Mouse (Mus musculus): ENCODE data around the gene Ablim1. TPM values are rescaled to one million over a fixed set of nuclear protein-coding genes. Genes with fewer than 3 reads are reported as not detected.

The Ablim1 gene
- total RNA-seq, 2 experiments from 2014 or later, result 38.5 to 56.1 TPM

DNA sequence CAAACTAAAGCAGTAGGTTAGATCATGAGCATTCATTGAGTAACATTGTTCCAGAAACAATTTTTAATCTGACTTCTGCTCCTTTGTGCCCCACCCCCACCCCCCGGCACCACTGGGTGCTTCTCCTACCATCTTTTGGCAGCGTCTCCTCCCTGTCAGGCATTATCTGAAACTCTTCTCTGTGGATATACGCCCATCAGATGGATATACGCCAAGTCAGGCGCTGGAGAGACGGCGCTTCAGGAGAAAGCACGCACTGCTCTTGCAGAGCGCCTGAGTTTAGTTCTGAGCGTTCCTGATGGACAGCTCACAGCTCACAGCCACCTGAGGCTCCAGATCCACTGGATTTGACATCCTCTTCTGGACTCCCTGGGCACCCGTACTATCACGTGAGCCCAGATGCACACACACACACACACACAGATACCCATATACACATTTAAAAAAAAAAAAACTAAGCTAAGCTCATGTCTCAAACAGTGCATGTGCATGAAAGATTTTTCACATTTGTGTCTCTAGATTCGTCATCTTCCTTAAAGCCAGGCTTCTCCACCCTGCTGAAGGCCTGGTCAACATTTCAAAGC, 24.7 kb upstream of the Ablim1 start:
- no peak overlapping the region for H3K27ac ChIP-seq
- DNase-seq, result no peak
- TF ChIP-seq CTCF (IDR thresholded peaks at IDR 0.05), result no peak
- no peak overlapping the region for H3K4me3 ChIP-seq
- intact Hi-C loops (cut with DNase I), result no loop called here

DNA sequence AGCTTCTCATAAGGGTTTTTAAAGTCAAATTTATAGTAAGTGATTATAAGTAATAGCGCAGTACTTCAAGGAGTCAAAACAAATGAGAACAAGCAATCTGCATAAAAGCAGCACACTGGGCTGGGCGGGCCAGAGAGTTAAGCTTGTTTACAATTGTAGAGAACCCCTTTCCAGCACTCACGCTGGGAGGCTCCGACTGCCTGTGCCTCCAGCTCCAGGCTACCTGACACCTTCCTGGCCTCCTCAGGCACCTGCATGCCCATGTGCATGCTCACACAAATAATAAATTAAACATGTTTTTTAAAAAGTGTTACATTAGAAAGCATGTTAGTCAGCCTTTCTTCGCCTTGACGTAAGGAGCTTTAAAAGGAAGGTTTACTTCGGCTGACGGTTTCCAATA, 20.4 kb upstream of the Ablim1 start:
- Histone ChIP-seq H3K27ac (no peak overlapping the region), H3K4me3 (no peak overlapping the region)
- no peak for TF ChIP-seq CTCF (IDR thresholded peaks at IDR 0.05)
- DNase-seq, result no peak
- intact Hi-C loops (cut with DNase I), result no loop called here

DNA sequence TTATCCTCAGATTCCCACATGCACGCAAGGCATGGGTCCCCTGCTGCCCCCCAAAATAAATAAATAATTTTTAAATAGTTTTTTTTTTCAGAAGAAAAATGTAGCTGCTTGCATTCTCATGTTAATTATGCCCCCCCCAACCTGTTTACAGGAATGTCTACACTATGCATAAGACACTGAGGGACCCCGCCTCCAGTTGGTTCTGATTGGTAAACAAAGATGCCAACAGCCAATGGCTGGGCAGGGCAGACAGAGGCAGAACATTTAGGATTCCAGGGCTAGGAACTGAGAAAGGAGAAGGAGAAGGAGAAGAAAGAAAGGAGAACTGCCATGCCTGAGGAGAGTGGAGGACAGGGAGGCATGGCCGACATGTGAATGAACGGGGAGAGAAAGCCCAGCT, 18.6 kb upstream of the Ablim1 start:
- H3K4me3 ChIP-seq, result no peak overlapping the region
- DNase-seq, result no peak
- no peak for TF ChIP-seq CTCF (IDR thresholded peaks at IDR 0.05)
- no peak overlapping the region for H3K27ac ChIP-seq
- intact Hi-C loops (cut with DNase I), result no loop called here

DNA sequence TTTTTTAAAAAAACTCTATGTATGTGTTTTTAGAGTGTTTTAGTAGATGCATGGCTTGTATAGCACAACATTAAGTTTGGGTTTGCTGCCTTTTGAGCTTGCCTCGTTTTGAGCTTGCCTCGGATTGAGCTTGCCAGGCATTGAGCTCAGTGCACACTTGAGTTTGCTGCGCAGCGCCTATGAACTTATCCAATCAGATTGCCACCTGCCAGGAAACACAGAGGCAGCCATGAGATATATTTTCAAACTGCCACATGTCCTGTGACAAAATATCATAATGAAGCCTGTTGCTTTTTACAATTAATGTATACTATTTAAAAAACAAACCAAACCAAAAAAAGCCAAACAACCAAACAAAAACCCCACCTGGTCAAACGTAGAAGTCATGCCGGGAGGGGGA, 16.5 kb upstream of the Ablim1 start:
- intact Hi-C loops (cut with DNase I), result no loop called here
- no peak for TF ChIP-seq CTCF (IDR thresholded peaks at IDR 0.05)
- no peak overlapping the region for H3K4me3 ChIP-seq
- no peak overlapping the region for H3K27ac ChIP-seq
- DNase-seq, result no peak

DNA sequence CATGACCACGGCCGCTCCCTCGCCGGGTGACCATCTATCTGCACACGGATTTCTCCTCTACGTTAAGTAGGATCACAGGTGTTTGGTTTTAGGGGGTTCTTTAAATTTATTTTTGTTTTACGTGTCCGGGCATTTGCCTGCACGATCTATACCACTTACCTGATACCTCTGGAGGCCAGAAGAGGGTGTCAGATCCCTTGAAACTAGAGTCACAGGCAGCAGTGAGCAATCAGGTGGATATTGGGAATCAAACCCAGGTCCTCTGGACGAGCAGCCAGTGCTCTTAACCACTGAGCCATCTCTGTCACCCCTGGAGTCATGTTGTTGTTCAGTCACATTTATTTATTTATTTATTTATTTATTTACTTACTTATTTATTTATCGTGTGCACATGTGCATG, 15.6 kb upstream of the Ablim1 start:
- peak; percentile 18; the same call in 1 of the 2 replicates for TF ChIP-seq CTCF (IDR thresholded peaks at IDR 0.05)
- intact Hi-C loops (cut with DNase I), result no loop called here
- DNase-seq, result no peak
- no peak overlapping the region for H3K27ac ChIP-seq
- H3K4me3 ChIP-seq, result no peak overlapping the region

DNA sequence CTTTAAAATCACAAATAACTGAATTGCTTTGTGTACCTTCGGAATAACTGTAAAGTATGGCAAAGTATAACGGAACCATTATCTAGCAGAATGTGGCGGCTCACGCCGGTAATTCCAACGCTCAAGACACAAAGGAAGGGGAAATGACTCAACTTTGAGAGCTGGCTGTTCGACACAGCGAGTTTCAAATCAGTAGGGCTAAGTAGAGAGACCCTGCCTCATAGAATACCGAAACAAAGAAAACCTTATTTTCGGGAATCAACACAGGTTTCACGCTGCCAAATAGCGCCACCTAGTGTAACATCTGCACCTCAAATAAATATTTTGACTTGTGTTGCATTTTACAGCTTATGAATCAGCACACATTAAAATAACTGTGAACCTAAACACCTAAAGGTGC, 14.1 kb upstream of the Ablim1 start:
- Histone ChIP-seq H3K4me3 (peak overlapping the region; percentile 50), H3K27ac (peak overlapping the region; percentile 32; the same call in 1 of the 2 replicates)
- TF ChIP-seq CTCF (IDR thresholded peaks at IDR 0.05), result peak; percentile 81
- DNase-seq, result peak; percentile 34
- intact Hi-C loops (cut with DNase I), result loop anchor here (1.0 to 5.0 kb wide), 3 partner anchors 167 to 261 kb away; no protein-coding TSS in a partner anchor

DNA sequence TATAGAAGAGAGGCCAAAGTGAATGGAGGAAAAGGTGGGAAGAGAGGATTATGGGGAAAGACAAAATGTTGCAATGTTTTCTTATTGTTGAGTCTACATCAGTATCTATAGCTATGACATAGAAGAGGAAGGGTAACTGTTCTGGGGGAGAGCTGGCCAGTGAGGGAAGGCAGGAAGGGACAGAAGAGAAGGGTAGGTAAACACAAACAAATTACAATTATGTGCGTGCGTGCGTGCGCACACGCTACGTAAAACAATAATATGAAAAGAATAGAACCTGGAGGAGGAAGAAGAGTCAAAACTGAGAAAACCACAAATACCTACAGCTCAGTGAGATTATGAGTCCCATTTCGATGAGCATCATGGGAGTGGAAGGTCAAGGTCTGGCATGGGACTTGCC, 13.6 kb upstream of the Ablim1 start:
- intact Hi-C loops (cut with DNase I), result loop anchor here (5.0 kb wide), 1 partner anchor 261 kb away; no protein-coding TSS in a partner anchor
- DNase-seq, result no peak
- Histone ChIP-seq H3K4me3 (no peak overlapping the region), H3K27ac (no peak overlapping the region)
- TF ChIP-seq CTCF (IDR thresholded peaks at IDR 0.05), result no peak

DNA sequence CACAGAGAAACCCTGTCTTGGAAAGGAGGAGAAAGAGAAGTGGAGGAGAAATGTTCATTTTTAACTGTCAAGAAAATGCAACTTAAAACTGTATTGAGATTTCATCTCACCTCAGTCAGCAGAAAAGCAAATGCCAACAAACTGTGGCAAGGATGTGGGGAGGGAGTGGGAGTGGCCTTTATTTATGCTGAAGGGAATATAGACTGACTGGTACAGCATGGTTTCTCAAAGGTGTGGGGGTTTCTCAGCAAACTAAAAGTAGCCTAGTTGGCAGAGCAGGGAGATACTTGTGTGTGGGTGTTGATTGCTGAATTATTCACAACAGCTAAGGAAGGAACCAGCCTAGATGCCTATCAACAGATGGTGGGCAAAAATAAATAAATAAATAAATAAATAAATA, 13.0 kb upstream of the Ablim1 start:
- intact Hi-C loops (cut with DNase I), result loop anchor here (5.0 kb wide), 1 partner anchor 260 kb away; no protein-coding TSS in a partner anchor
- no peak for DNase-seq
- Histone ChIP-seq H3K27ac (no peak overlapping the region), H3K4me3 (no peak overlapping the region)
- no peak for TF ChIP-seq CTCF (IDR thresholded peaks at IDR 0.05)

DNA sequence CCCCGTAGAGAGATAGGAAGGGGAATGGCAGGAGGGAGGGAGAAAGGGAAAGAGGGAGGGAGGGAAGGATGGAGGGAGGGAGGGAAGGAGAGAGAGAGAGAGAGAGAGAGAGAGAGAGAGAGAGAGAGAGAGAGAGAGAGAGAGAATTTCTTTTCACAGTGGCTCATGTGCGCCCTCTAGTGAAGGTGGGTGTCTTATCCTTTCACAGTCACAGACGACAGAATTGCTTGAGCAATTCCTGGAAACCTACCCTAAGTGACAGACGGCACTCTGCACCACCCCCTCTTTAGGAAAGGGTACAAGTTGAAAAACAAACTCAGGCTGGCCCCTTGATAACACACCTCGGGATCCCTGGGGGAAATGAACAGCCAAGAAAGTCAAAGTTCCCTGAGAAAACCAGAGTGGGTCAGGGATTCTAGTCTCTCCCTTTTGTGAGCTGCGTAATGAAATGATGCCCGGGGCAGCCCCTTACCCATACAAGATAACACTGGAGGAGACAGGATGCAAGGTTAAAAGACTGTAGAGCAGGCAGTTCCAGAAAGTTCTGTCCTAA, 11.1 kb upstream of the Ablim1 start:
- TF ChIP-seq CTCF (IDR thresholded peaks at IDR 0.05), result peak; percentile 73
- Histone ChIP-seq H3K27ac (no peak overlapping the region; the same call in 1 of the 2 replicates), H3K4me3 (no peak overlapping the region)
- intact Hi-C loops (cut with DNase I), result loop anchor here (1.0 to 5.0 kb wide), 2 partner anchors 165 to 259 kb away; no protein-coding TSS in a partner anchor
- peak; percentile 72 for DNase-seq

DNA sequence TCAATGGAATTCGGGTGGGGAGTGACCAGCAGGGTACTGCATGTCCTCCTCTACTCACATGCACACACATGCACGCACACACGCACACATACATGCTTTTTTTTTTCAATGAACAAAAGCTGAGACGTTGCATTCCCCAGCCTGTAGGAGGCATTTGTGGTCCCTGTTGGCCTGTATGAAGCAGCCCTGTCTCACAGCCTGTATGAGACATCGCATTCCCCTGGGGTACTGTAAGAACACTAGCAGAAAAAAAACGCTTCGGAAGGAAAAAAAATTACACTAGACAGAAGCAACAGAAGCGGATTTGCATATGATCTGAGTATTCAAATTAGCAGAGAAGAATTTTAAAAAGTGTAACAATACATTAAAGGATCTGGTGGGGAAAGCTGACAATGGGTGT, 8.4 kb upstream of the Ablim1 start:
- no peak for DNase-seq
- no peak overlapping the region for H3K27ac ChIP-seq
- no peak overlapping the region for H3K4me3 ChIP-seq
- TF ChIP-seq CTCF (IDR thresholded peaks at IDR 0.05), result no peak
- intact Hi-C loops (cut with DNase I), result no loop called here

DNA sequence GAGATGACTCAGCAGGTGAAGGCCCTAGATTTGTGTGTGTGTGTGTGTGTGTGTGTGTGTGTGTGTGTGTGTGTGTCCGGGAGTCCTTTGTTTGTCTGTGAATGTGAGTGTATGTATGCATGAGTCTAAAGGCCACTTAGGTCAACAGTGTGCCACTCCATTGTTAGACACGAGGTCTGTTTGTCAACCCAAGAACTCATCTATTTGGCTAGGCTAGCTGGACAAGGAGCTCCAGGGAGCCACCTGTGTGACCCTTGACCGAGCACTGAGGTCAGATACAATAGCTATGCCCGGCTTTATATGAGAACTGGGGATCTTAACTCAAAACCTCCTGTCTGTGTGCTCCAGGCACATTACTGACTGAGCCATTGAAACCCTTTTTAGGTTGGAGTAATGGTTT, 7.8 kb upstream of the Ablim1 start:
- intact Hi-C loops (cut with DNase I), result no loop called here
- DNase-seq, result no peak
- Histone ChIP-seq H3K27ac (no peak overlapping the region), H3K4me3 (no peak overlapping the region)
- no peak for TF ChIP-seq CTCF (IDR thresholded peaks at IDR 0.05)

DNA sequence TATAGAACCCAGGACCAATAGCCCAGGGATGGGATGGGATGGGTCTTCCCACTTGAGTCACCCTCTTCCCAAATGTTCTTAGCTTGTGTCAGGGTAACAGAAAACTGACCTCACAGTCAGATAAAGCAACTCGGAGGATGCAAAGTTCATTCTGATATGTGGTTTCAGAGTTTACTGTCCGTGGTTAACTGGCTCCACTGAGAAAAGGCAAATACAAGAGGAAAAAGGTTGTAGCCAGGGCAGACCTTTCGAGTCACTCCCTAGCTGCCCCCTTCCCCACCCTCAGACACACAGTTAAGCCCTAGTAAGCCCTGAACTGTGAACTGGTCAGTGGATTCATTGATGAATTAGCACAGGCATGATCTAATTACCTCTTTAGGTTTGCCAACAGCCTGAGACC, 7.1 kb upstream of the Ablim1 start:
- TF ChIP-seq CTCF (IDR thresholded peaks at IDR 0.05), result no peak
- no peak overlapping the region for H3K4me3 ChIP-seq
- no peak for DNase-seq
- intact Hi-C loops (cut with DNase I), result no loop called here
- H3K27ac ChIP-seq, result no peak overlapping the region

DNA sequence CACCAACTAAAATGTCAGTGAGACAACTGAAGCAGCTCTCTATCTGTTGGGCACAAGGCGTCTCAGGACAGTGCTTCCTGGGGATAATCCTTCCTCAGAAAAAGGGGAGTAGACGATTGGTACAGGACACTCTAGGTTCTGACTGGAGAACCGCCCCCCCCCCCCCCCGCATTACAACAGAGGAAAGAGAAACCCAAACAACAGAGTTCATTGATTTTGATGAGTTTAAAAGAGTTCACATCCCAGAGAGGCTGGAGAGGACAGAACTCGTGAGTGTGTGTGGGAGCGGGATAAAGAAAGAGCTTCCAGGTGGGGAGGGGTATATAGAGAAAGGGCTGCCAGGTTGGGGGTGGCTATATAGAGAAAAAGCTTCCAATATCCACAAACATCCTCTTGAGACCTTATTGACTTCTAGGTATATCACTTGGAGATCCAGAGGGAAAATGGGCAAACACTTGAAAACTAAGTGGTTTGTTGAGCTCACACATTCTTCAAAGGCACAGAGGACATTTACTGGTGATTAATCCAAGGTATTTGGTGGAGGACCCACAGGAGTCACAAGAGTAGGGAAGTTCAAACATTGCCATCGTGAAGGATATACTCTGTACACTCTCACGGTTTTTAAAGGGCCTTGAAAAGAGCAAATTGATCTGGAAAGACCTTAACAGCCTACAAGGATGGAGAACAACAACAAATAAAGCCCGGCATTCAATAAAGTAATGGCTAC, 6.1 kb upstream of the Ablim1 start:
- Histone ChIP-seq H3K27ac (no peak overlapping the region), H3K4me3 (no peak overlapping the region)
- intact Hi-C loops (cut with DNase I), result no loop called here
- no peak for TF ChIP-seq CTCF (IDR thresholded peaks at IDR 0.05)
- DNase-seq, result no peak
